Mouse (Mus musculus): ENCODE results near the gene Grin3b. TPM values are rescaled to one million over a fixed set of nuclear protein-coding genes. Genes with fewer than 3 reads are reported as not detected.
A peak's percentile ranks its signal among the peaks of the same experiment; 100 is the strongest.

Grin3b gene
- total and polyA plus RNA-seq, 3 experiments, result 0.07 to 0.60 (median 0.44) TPM

GRCm38 (mm10) chr10:80017771-80018170, 47.3 kb downstream of the Grin3b start:
- TF ChIP-seq CTCF (IDR thresholded peaks at IDR 0.05; ENCODE audit: low read depth, low read length) (no peak), GATA2 (IDR thresholded peaks at IDR 0.05; ENCODE audit: borderline replicate concordance, low read depth, low read length) (no peak), POLR2AphosphoS5 (IDR thresholded peaks at IDR 0.05; ENCODE audit: insufficient replicate concordance, low read depth, low read length) (no peak), GATA1 (IDR thresholded peaks at IDR 0.05; ENCODE audit: borderline replicate concordance, low read length) (no peak), TAL1 (conservative IDR thresholded peaks at IDR 0.05; ENCODE audit: low read depth, low read length) (no peak)
- DNase-seq (ENCODE audit: low spot score) (no peak), ATAC-seq (ENCODE audit: extremely low read depth, insufficient number of reproducible peaks, low FRiP score, poor library complexity, severe bottlenecking) (no peak)
- Histone ChIP-seq H3K9me3 (replicated peaks) (no peaks in the 10 kb centered on the region), H3K36me3 (replicated peaks) (peaks cover 84% of the 10 kb centered on the region), H3K4me3 (ENCODE audit: low read depth, low read length) (peak overlapping the region; percentile 85), H3K27me3 (ENCODE audit: insufficient read depth, low read length) (no peaks in the 10 kb centered on the region), H3K4me1 (ENCODE audit: insufficient read depth, low read depth, low read length) (peaks cover 82% of the 10 kb centered on the region)

GRCm38 (mm10) chr10:80018739-80019297, 48.3 kb downstream of the Grin3b start:
- Histone ChIP-seq H3K4me3 (ENCODE audit: low read depth, low read length) (peak overlapping the region; percentile 69), H3K4me1 (ENCODE audit: insufficient read depth, low read depth, low read length) (peaks cover 87% of the 10 kb centered on the region), H3K27me3 (ENCODE audit: insufficient read depth, low read length) (no peaks in the 10 kb centered on the region), H3K36me3 (replicated peaks) (peaks cover 84% of the 10 kb centered on the region), H3K9me3 (replicated peaks) (no peaks in the 10 kb centered on the region)
- DNase-seq (ENCODE audit: low spot score), result peak; percentile 79
- ATAC-seq (ENCODE audit: extremely low read depth, insufficient number of reproducible peaks, low FRiP score, poor library complexity, severe bottlenecking), result 0 out of 2 replicates have a peak, but pooled peaks have one; percentile 17
- TF ChIP-seq TAL1 (conservative IDR thresholded peaks at IDR 0.05; ENCODE audit: low read depth, low read length), result no peak
- TF ChIP-seq POLR2AphosphoS5 (IDR thresholded peaks at IDR 0.05; ENCODE audit: insufficient replicate concordance, low read depth, low read length), result no peak
- no peak for TF ChIP-seq CTCF (IDR thresholded peaks at IDR 0.05; ENCODE audit: low read depth, low read length)
- TF ChIP-seq GATA2 (IDR thresholded peaks at IDR 0.05; ENCODE audit: borderline replicate concordance, low read depth, low read length), result no peak
- TF ChIP-seq GATA1 (IDR thresholded peaks at IDR 0.05; ENCODE audit: borderline replicate concordance, low read length), result no peak

DNA sequence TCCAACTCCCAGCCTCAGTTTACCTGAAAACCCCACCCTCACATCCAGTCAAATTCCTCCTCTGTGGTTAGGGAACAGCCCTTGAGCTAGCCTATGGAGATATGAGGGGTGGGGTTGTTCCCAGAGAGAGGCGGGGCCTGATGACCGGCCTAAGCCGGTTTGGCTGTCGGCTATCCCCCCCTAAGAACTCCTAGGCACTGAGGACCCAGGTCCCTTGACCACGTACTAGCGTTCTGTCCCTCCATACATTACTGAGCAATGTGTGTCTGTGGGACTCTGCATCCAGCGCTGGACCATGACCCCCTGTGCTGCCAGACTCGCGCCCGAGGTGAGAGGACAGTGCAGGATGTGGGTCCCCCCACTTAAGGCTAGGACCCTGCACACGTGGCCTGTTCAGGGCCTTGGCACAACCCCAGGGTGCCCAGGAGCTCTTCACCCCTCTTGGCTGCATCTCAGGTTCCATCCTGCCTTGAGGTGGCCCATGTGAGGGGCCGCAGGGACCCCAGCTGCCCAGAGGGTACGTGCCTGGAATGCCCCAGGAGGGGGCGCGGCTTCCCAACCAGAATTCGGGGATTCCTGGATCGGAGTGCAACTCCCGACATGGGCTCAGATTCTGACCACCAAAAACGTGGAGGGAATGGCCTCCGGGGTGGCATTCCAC, 49.1 kb downstream of the Grin3b start:
- peaks cover 87% of the 10 kb centered on the region for H3K4me1 ChIP-seq (ENCODE audit: insufficient read depth, low read depth, low read length)
- peak overlapping the region; percentile 69; the same call in 1 of the 2 replicates for H3K4me3 ChIP-seq (ENCODE audit: low read depth, low read length)
- no peak for DNase-seq (ENCODE audit: low spot score)

DNA sequence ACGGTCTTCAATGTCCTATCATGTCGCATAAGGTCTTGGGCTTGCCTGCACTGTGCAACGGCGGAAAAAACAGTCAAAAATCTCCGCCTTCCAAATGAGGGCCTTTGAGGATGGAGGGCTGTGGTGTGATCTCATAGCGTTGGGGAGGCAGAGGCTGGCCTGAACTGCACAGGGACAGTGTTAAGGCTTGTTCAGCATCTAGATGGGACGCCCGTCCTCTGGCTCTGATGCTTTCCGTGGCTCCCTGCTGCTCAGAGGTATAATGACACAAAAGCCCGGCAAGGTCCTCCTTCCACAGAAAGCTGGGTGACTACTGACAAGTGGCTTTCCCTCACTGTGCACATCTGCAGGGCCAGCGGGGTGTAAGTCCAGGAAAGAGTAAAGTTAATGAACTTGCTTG, 49.7 kb downstream of the Grin3b start:
- Histone ChIP-seq H3K36me3 (replicated peaks) (peaks cover 84% of the 10 kb centered on the region), H3K4me3 (ENCODE audit: low read depth, low read length) (no peak overlapping the region), H3K4me1 (ENCODE audit: insufficient read depth, low read depth, low read length) (peaks cover 87% of the 10 kb centered on the region), H3K9me3 (replicated peaks) (no peaks in the 10 kb centered on the region), H3K27me3 (ENCODE audit: insufficient read depth, low read length) (no peaks in the 10 kb centered on the region)
- no peak for ATAC-seq (ENCODE audit: extremely low read depth, insufficient number of reproducible peaks, low FRiP score, poor library complexity, severe bottlenecking)
- TF ChIP-seq TAL1 (conservative IDR thresholded peaks at IDR 0.05; ENCODE audit: low read depth, low read length) (no peak), POLR2AphosphoS5 (IDR thresholded peaks at IDR 0.05; ENCODE audit: insufficient replicate concordance, low read depth, low read length) (no peak), GATA2 (IDR thresholded peaks at IDR 0.05; ENCODE audit: borderline replicate concordance, low read depth, low read length) (no peak), CTCF (IDR thresholded peaks at IDR 0.05; ENCODE audit: low read depth, low read length) (no peak), GATA1 (IDR thresholded peaks at IDR 0.05; ENCODE audit: borderline replicate concordance, low read length) (no peak)
- no peak for DNase-seq (ENCODE audit: low spot score)

More for the DNA sequence above, 49.1 kb downstream of the Grin3b start:
- H3K36me3 ChIP-seq (replicated peaks), result peaks cover 84% of the 10 kb centered on the region
- H3K9me3 ChIP-seq (replicated peaks), result no peaks in the 10 kb centered on the region
- TF ChIP-seq GATA2 (IDR thresholded peaks at IDR 0.05; ENCODE audit: borderline replicate concordance, low read depth, low read length) (no peak), CTCF (IDR thresholded peaks at IDR 0.05; ENCODE audit: low read depth, low read length) (no peak), POLR2AphosphoS5 (IDR thresholded peaks at IDR 0.05; ENCODE audit: insufficient replicate concordance, low read depth, low read length) (no peak), GATA1 (IDR thresholded peaks at IDR 0.05; ENCODE audit: borderline replicate concordance, low read length) (no peak), TAL1 (conservative IDR thresholded peaks at IDR 0.05; ENCODE audit: low read depth, low read length) (no peak)
- ATAC-seq (ENCODE audit: extremely low read depth, insufficient number of reproducible peaks, low FRiP score, poor library complexity, severe bottlenecking), result no peak
- no peaks in the 10 kb centered on the region for H3K27me3 ChIP-seq (ENCODE audit: insufficient read depth, low read length)

- TF ChIP-seq CTCF (IDR thresholded peaks at IDR 0.05; ENCODE audit: low read depth, low read length) (no peak), GATA1 (IDR thresholded peaks at IDR 0.05; ENCODE audit: borderline replicate concordance, low read length) (no peak), POLR2AphosphoS5 (IDR thresholded peaks at IDR 0.05; ENCODE audit: insufficient replicate concordance, low read depth, low read length) (no peak), TAL1 (conservative IDR thresholded peaks at IDR 0.05; ENCODE audit: low read depth, low read length) (no peak), GATA2 (IDR thresholded peaks at IDR 0.05; ENCODE audit: borderline replicate concordance, low read depth, low read length) (no peak)
- no peaks in the 10 kb centered on the region for H3K27me3 ChIP-seq (ENCODE audit: insufficient read depth, low read length)
- ATAC-seq (ENCODE audit: extremely low read depth, insufficient number of reproducible peaks, low FRiP score, poor library complexity, severe bottlenecking), result no peak
- DNase-seq (ENCODE audit: low spot score), result no peak
- H3K9me3 ChIP-seq (replicated peaks), result no peaks in the 10 kb centered on the region
- no peak overlapping the region for H3K4me3 ChIP-seq (ENCODE audit: low read depth, low read length)
- peaks cover 84% of the 10 kb centered on the region for H3K36me3 ChIP-seq (replicated peaks)
- peaks cover 87% of the 10 kb centered on the region for H3K4me1 ChIP-seq (ENCODE audit: insufficient read depth, low read depth, low read length)
Observed at GRCm38 (mm10) chr10:80020603-80021319, 50.2 kb downstream of the Grin3b start.

GRCm38 (mm10) chr10:80021320-80021641, 50.8 kb downstream of the Grin3b start:
- TF ChIP-seq GATA1 (IDR thresholded peaks at IDR 0.05; ENCODE audit: borderline replicate concordance, low read length) (no peak), POLR2AphosphoS5 (IDR thresholded peaks at IDR 0.05; ENCODE audit: insufficient replicate concordance, low read depth, low read length) (no peak), TAL1 (conservative IDR thresholded peaks at IDR 0.05; ENCODE audit: low read depth, low read length) (no peak), CTCF (IDR thresholded peaks at IDR 0.05; ENCODE audit: low read depth, low read length) (no peak), GATA2 (IDR thresholded peaks at IDR 0.05; ENCODE audit: borderline replicate concordance, low read depth, low read length) (no peak)
- H3K9me3 ChIP-seq (replicated peaks), result no peaks in the 10 kb centered on the region
- no peak overlapping the region; the same call in 1 of the 2 replicates for H3K4me3 ChIP-seq (ENCODE audit: low read depth, low read length)
- H3K36me3 ChIP-seq (replicated peaks), result peaks cover 84% of the 10 kb centered on the region
- DNase-seq (ENCODE audit: low spot score) (no peak), ATAC-seq (ENCODE audit: extremely low read depth, insufficient number of reproducible peaks, low FRiP score, poor library complexity, severe bottlenecking) (no peak)
- H3K4me1 ChIP-seq (ENCODE audit: insufficient read depth, low read depth, low read length), result peaks cover 87% of the 10 kb centered on the region
- no peaks in the 10 kb centered on the region for H3K27me3 ChIP-seq (ENCODE audit: insufficient read depth, low read length)
